Mouse (Mus musculus): Measurements from ENCODE around the gene Gimap9.
A peak's percentile ranks its signal among the peaks of the same experiment; 100 is the strongest.

Gene Gimap9

DNA sequence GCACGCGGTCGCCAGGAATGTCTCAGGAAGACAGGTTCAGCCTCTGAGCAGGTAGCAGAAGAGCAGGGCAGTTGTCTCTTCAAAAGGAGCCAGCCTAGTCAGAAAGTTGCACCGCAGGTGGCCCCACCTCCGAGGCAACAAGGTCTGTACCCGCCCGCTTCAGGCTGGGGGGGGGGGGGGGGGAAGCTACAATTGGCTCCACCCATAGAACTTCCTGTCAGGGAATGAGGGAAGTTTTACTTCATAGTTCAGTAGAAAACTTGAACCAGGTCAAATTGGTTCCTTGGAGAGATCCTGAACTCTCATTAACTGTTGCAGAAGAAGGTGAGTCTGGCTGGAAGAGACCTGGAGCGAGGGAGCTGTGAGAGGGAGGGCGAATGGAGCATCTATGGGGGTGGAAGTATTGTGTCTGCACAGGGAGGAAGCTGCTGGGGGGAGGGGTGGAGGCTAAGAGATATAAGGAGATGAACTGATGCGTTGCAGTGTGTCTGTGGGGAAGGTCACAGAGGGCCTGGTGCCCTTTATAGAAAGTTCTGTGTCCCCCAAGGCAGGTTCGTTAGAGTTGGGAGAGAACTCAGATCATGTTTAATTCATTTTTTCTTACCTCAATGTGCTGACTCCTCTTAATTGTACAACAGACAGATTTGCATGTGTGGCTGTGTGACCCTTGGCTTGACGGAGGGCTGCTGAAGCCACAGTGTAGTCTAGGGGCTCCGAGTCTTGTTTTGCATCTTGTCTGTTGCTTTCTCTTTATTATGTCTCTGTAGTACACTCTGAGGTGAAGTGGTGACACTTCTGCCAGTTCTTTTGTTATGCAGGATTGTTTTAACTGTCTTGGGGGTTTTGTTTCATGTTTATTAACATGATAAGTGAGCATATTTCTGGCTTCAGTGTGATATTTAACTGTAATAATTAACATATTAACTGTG is at the start of gene Gimap9:
Gene Gimap9 (plus strand): TSS at position 199 of the 929 bp plus-strand sequence.
- peak; percentile 81 for DNase-seq (ENCODE audit: low read depth, low spot score)

DNA sequence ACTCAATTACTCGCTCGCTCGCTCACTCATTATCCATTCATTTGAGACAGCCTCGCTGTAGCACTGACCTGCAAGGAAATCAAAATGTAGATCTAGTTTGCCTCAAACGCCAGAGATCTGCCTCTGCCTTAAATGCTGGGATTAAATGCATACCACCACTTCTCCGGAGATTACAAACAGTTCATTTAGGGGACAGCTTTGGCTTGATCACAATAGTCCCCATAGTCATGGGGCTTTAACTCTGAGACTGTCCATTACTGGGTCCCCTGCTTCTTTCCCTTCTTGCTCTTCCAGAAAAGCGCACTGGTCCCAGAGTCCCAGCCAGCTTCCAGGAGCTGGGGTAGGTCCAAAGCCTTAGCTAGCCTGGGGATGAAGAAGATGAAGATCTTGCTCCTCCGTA is 49.5 kb upstream of the Gimap9 start, which contains the start of gene AI854703:
Gene AI854703 (plus strand): TSS at position 301 of the 400 bp plus-strand sequence.
- no peak for DNase-seq (ENCODE audit: low read depth, low spot score)

DNA sequence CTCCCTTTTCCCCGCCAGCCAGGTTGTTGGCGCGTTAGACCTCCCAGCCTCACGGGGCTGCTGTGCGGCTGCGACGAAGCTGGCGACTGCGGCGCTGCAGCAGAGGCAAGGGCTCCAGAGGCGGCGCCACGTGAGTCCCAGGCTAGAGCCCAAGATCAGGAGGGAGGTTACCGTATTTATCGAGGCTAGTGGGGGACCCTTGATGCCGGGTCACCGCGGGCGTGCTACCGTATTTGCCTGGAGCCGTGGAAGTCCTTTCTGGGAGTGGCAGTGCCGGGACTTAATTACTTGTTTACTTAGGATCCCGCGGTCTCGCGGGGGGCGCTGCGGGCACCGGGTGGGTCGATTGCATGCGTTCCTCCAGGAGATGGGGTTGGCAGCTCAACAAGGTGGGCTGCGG is 48.9 kb upstream of the Gimap9 start:
- DNase-seq (ENCODE audit: low read depth, low spot score): peak; percentile 77

DNA sequence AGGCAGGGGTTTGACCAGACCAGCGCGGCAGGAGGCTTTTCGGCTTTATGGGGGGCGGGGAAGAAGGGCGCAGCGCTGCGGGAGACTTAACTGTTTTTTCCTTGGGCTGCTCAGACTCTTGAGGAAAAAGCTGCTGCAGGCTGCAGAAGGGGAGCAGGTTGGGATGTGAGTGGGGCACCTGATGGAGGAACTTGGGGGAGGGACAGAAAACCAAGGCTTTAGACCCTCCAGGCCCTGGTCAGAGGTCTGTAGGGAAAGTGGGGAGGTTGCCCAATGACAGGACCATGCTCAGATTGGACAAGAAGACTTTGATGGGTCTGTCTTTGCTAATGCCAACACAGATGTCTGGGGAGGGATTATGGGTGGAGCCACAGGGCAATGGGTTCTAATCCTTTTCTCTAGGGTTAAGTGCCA is 48.4 kb upstream of the Gimap9 start:
- DNase-seq (ENCODE audit: low read depth, low spot score): no peak

DNA sequence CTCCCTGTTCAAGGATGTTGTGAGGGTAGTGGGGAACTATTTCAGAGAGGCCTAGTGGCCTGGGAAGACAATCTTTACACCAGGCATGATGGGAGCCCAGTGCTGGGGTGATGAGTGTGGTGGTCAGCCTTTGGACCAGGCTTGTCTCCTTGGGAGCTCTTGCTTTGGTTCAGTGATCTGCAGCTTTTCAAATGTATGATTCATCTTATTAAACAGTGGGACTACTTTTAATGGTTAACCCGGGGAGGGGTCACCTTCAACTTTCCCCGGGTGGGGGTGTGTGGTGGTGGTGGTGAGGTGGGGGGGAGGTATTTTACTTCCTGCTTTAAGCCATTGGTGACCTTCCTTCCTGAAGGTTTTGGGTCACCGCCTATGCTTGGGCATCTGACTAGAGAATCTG is 47.6 kb upstream of the Gimap9 start:
- DNase-seq (ENCODE audit: low read depth, low spot score): no peak

DNA sequence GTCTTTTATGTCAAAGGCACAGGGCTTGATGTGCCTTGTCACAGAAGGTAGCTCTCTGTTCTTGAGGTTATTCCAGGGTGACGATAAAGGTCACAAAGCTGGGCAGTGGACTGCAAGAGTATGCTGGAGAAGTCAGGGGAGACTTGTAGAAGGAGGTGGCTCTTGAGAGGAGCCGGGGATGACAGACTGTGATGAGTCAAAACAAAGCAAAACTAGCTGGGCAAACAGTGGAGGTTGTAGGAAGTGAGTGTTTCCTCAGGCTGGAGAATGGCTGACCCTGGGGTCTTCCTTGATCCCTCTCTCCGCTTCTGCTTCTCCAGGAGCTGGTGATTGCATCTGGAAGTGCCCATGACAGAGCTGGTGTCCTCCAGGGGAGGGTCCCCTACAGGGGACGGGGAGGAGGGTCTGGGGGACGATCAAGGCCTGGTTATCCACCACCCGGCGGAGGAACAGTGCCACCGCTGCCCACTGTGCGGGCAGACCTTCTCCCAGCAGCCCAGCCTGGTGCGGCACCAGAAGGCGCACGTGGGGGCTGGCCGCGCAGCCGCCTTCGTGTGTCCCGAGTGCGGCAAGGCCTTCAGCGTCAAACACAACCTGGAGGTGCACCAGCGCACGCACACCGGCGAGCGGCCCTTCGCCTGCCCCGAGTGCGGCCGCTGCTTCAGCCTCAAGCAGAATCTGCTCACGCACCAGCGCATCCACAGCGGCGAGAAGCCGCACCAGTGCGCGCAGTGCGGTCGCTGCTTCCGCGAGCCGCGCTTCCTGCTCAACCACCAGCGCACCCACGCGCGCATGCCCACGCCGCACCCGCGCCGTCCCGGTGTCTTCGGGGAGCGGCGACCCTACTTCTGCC is 46.9 kb upstream of the Gimap9 start:
- peak; percentile 59 for DNase-seq (ENCODE audit: low read depth, low spot score)

DNA sequence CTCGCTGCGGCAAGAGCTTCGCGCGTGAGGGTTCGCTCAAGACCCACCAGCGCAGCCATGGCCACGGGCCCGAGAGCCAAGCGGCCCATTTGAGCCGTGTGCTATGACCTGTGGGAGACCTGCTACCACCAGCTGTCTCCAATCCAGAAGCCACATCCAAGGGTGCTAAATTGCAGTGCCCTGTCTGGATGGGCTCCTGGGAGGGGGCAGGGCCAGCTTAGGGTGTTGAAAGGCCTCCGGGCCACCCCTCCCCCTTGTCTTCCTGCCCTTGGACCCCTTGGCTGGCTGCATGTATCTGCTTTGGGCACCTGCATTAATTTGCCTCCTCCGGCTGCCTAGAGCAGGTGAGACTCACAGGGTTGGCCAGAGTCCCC is 46.3 kb upstream of the Gimap9 start:
- DNase-seq (ENCODE audit: low read depth, low spot score): no peak

DNA sequence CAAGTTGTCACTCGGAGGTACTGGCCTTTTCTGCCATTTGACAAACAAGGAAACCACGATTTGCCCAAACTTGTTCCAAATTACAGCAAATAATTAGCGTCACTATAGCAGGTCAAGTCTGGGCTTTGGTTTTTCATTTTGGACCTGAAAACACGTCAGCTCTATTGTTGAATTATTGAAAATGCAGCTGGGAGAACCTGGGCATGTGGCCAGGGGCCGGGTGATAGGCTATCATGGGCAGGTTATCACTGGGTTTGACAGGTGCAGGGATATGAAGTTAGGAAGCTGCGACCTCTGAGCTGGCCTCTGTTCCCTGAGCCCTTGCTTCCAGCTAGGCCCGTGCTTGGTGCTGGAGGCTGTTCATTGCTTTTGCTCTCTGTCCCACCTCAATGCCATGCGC is 45.1 kb upstream of the Gimap9 start:
- DNase-seq (ENCODE audit: low read depth, low spot score): no peak

DNA sequence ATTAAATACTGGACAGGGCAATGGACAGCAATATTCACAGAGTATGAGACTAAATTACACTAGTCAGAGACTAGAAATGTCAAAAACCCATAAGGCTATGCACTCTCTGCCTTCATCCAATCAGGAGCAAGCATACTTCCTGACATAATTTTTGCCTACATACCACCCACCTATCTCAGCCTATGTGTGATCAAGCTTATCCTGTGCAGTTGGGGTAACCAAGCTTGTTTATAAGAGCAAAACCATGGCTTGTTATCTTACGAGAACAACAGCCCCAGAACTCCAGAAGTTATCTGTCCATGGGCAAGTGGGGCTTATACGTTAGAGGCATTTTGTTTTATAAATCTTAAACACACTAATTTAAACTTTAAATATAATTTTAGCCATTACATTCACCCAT is 40.8 kb upstream of the Gimap9 start:
- no peak for DNase-seq (ENCODE audit: low read depth, low spot score)

DNA sequence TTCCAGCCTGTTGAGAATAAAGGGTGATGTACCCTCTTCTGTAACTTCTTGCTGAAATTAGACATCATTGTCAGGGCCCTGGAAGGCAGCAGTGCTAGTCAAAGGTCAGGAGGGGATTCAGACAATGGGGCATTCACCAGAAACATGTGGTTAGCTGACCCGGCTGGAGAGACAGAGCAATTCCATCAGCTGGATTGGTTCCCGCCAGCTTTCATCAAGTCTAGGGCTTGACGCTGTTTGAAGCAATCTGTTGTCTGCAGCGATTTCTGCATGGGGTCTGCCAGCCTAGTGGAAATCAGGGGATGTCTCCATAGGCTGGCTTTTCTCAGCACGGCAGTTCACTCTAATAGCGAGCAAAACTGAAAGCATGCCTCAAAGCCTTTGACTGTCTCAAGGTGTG is 39.4 kb upstream of the Gimap9 start:
- no peak for DNase-seq (ENCODE audit: low read depth, low spot score)

DNA sequence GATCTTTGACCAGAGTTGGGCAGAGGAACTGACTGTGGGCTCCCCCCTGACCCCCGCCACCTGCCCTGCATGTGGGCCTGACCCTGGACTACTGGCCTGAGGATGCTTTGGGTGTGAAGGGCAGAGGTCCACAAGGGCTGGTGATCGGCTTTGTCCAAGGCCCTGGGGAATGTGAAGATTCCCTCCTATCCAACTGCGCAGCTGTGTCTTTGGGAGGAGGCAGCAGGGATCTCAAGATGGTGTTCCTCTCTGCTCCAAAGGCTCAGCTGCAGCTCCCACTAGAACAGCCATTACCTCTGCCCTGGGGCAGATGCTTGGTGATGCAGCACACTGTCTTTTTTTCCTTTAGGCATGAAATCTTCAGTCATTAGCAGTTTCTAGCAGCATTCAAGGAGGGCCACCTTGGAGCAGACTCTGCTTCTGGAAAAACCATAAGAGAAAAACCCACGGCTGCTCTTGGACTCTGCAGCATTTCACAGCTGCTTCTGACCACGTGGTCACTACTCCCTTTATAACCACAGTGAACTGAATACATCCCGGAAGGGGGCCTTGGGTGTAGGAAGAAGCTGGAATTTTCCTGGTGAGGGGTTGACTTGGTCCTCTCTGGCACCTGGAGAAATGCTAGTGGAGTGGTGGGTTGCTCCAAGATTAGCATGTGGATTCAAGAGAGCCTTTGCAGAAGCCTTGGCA is 38.0 kb upstream of the Gimap9 start:
- no peak for DNase-seq (ENCODE audit: low read depth, low spot score)

DNA sequence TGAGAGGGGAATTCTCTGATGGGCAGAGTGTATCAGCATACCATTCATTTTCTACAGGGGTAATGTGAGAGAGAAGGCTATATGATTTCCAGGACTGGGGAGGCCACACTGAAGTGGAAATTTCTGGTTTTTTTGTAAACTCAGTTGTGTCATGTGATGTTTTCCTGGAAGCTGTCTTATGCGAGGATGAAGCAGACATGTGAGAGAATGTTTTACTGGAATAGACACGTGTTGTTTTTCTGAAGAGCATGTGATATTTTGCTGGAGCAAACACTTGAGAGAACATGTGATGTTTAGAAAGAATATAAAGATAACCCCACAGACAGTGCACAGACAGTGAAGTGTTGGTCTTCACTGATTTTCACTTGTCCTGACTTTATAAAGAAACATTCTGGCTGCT is 37.4 kb upstream of the Gimap9 start:
- no peak for DNase-seq (ENCODE audit: low read depth, low spot score)

DNA sequence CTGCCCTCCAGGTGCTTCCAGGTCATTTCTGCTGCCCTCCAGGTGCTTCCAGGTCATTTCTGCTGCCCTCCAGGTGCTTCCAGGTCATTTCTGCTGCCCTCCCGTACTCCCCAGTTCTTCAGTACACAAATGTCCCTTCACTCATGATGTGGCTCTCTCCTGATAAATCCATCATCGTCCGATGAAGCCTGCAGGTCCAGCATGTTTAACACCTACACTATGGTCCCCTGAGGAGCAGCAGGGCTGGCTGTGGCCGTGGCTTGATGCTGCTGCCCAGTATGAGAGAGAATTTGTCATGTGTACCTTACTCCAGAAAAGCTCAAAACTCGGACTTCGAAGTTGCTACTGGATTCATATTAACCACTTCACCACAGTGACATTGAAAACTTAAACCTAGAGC is 34.5 kb upstream of the Gimap9 start:
- no peak for DNase-seq (ENCODE audit: low read depth, low spot score)

DNA sequence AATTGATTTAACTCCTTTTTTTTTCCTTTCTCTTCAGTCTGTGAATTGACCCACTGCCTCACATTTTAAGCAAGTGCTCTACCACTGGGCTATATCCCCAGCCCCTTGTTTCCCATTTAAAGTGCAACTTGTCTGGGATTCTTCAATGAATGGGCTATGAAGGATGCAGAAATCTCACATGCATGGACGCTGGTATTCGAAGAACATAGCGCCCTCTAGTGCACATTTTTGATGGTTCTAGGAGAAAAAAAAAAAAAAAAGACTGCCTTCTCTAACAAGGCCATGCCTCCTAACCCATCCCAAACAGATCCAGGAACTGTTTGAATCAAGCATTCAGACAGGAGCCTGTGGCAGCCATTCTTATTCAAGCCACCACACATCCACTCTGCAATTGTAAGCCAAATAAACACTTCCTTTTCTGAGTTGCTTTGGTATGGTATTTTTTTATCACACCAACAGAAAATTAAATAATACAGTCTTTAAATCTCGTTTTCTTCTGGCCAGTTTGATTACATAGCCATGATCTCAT is 33.1 kb upstream of the Gimap9 start:
- peak; percentile 85 for DNase-seq (ENCODE audit: low read depth, low spot score)

DNA sequence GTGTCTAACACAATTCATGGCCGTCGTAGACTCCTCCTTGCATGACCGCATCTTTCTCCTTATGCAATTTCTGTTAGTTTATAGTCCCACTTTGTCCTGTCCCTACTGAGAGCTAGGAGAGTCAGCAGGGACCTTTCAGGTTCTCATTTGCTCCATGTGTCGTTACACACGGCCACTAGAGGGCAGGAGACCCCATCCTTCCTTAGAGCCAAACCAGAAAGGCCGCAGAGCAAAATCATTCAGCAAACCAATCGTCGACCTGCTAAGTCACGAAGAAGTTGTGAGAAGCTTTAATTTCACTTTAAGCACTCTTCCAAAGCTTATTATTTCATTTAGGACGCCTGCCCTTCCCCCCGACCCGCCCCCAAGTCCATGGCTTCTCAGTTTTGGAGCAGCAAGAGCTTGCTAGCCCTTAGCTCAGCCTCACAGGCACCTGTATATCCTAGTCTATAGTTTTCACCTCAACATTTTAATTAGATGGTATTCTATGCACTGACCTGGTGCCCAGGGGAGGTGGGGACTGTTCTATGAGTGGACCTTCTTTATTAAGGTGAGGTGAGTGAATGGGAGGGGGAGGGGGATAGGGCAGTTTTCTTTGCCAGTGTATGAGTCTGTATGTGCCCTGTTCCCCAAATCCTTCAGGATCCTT is 30.1 kb upstream of the Gimap9 start:
- DNase-seq (ENCODE audit: low read depth, low spot score): peak; percentile 77

DNA sequence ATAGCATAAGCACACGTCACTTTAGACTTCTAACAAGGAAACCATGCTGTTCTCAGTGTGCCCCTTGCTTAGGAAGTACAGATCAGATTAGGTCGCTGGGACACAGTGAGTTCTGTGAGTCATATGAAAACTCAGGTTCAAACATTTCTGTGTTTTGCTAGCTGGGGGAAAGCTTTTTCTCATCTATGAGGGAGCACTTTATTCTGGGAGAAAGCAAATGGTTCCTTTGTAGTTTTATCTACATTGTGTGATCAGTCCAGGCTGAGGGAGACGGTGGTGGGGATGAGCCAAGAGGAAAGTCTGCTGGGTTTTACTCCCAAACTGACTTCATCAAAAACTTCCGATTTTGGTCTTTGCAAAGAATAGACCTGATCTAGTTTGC is 29.6 kb upstream of the Gimap9 start:
- DNase-seq (ENCODE audit: low read depth, low spot score): no peak

DNA sequence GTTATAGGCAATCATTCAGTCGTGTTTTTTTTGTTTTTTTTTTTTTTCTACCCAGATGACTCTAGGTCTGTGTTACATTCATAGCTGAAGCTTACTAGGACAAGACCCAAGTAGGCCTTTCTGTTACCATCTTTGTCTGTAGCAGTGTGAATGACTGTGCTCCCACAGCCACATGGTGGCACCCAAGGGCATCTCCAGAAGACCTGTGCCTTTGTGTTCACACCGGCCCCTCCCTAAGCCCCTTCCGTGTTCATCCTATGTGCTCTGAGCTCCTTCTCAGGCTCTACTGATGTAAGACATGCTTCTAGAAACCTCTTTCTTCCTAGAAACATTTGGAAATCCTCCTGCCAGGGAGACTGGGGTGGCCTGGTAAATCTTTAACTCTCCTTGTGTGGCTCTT is 28.9 kb upstream of the Gimap9 start, which contains the start of gene Gimap8:
Gene Gimap8 (plus strand): TSS at position 240 of the 400 bp plus-strand sequence.
- peak; percentile 62 for DNase-seq (ENCODE audit: low read depth, low spot score)

DNA sequence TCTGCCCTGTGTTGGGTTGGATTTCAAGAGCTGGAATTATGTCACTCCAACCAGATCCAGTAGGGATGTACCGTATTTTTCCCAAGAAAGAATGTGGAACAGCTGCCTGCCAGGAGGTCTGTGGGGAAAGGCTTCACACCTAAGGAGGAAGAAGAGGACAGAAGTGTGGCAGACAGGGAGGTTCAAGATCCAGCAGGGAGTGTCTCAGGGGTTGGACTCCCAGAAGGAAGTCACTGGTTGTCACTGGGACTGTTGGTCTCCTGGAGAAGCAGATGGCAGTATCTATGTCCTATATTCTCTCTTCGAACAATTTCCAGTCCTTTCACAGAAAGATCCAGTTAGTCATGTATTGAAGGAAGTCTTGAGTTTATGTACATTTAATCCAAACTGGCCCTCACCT is 28.3 kb upstream of the Gimap9 start:
- no peak for DNase-seq (ENCODE audit: low read depth, low spot score)

DNA sequence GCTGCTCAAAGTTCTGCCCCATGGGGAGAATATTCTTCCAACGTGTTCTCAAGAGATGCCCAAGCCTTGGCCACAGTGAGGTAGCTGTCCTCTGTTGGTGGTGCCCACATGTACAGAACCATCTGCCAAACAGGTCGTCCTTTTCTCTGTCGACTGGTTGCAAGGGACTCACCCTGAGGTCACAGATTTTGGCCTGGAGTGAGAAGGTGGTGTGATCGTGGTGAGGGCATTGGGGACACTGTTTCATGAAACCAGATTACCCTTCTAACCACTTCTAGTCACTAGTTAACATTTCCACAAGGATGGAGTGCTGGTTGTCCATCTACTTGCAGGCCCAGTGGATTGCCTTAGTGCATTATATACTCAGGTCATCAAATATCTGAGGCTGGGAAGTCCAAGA is 27.1 kb upstream of the Gimap9 start:
- DNase-seq (ENCODE audit: low read depth, low spot score): no peak

DNA sequence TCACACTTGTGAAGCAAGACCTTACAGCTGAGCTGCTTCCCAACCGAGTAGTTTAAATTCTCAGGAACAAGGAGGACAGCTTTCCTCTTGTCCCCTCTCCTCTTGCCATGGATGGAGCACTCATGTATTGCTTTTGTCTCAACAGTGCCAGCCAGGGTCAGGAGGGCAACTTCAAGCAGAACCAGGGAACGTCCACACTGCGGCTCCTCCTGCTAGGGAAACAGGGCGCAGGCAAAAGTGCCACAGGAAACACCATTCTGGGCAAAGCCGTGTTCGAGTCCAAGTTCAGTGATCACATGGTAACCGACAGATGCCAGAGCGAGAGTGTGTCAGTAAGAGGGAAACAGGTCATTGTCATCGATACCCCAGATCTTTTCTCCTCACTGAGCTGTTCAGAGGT is 25.9 kb upstream of the Gimap9 start:
- no peak for DNase-seq (ENCODE audit: low read depth, low spot score)

DNA sequence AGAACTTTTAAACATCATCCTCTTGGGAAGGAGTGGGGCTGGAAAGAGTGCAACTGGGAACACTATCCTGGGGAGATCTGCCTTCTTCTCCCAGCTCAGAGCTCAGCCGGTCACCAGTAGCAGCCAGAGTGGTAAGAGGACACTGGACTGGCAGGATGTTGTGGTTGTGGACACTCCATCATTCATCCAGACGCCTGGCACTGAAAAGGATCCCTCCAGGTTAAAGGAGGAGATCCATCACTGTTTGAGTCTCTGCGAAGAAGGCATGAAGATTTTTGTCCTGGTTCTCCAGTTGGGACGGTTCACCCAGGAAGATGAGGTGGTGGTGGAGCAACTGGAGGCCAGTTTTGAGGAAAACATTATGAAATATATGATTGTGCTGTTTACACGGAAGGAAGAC is 17.2 kb upstream of the Gimap9 start:
- no peak for DNase-seq (ENCODE audit: low read depth, low spot score)

Data from ZHBTc4 (cell line).